Mouse (Mus musculus) myocyte (in vitro differentiated cells): ENCODE results near the gene Bud13. TPM values are rescaled to one million over a fixed set of nuclear protein-coding genes. Genes with fewer than 3 reads are reported as not detected.
"Not testable (repeated sequence)": the region's sequence is repeated elsewhere in the genome, so short reads cannot be mapped to it uniquely, and the experiment has no call there.

Experiments
- H3K27me3 ChIP-seq: one replicate; pipeline ENCODE4 v1.6.1; 2011; ENCODE audit not compliant: control insufficient read depth, insufficient read depth, insufficient read length
- H3K36me3 ChIP-seq: one replicate; pipeline ENCODE4 v1.6.1; 2011; ENCODE audit not compliant: control insufficient read depth, insufficient read depth
- H3K4me2 ChIP-seq: one replicate; pipeline ENCODE4 v1.6.1; 2011; ENCODE audit warnings: low read depth, control low read depth
- H3K4me3 ChIP-seq: one replicate; pipeline ENCODE4 v1.5.1; 2011; ENCODE audit warnings: mild to moderate bottlenecking, control low read depth, moderate library complexity
- H3K79me2 ChIP-seq: one replicate; pipeline ENCODE4 v1.6.1; 2011; ENCODE audit not compliant: control insufficient read depth, insufficient read depth
- H3ac ChIP-seq: one replicate; pipeline ENCODE4 v1.6.1; 2011; ENCODE audit not compliant: control insufficient read depth, insufficient read length
- CEBPB ChIP-seq: IDR thresholded peaks from 2 replicates; pipeline ENCODE4 v1.6.1; 2011; ENCODE audit warnings: mild to moderate bottlenecking, moderate library complexity; ENCODE audit not compliant: poor library complexity, insufficient read depth, severe bottlenecking
- E2F4 ChIP-seq: IDR thresholded peaks from one replicate; pipeline ENCODE4 v1.6.1; 2011; ENCODE audit warnings: mild to moderate bottlenecking, control low read depth, moderate library complexity; ENCODE audit not compliant: insufficient read depth
- MAX ChIP-seq: IDR thresholded peaks from one replicate; pipeline ENCODE4 v1.6.1; 2011; ENCODE audit warnings: low read depth, mild to moderate bottlenecking, control low read depth
- MYOD1 ChIP-seq, 3 experiments: IDR thresholded peaks; one replicate each; pipeline ENCODE4 v1.6.1; 2011; ENCODE audit warnings: control low read depth in 2 of 3, low read depth in 2 of 3, mild to moderate bottlenecking in 2 of 3, moderate library complexity in 1 of 3; ENCODE audit not compliant: insufficient read length in 2 of 3, control insufficient read depth in 1 of 3
- MYOG ChIP-seq, 3 experiments: IDR thresholded peaks; one replicate each; pipeline ENCODE4 v1.6.1; 2011; ENCODE audit warnings: control low read depth in 2 of 3, low read depth in 2 of 3, mild to moderate bottlenecking in 2 of 3; ENCODE audit not compliant: insufficient read length in 2 of 3, control insufficient read depth in 1 of 3, insufficient read depth in 1 of 3
- POLR2A ChIP-seq: IDR thresholded peaks from one replicate; pipeline ENCODE4 v1.6.1; 2011; ENCODE audit warnings: low read depth, mild to moderate bottlenecking, control low read depth, moderate library complexity; ENCODE audit not compliant: insufficient read length
- POLR2AphosphoS2 ChIP-seq: IDR thresholded peaks from one replicate; pipeline ENCODE4 v1.6.1; 2011; ENCODE audit warnings: low read depth, control low read depth; ENCODE audit not compliant: insufficient read length
- REST ChIP-seq: IDR thresholded peaks from one replicate; pipeline ENCODE4 v1.6.1; 2011; ENCODE audit warnings: mild to moderate bottlenecking, control low read depth, moderate library complexity; ENCODE audit not compliant: insufficient read depth, insufficient read length
- SRF ChIP-seq: IDR thresholded peaks from one replicate; pipeline ENCODE4 v1.6.1; 2011; ENCODE audit warnings: low read depth; ENCODE audit not compliant: control insufficient read depth, insufficient read length
- TCF12 ChIP-seq: IDR thresholded peaks from one replicate; pipeline ENCODE4 v1.6.1; 2011; ENCODE audit warnings: mild to moderate bottlenecking, control low read depth; ENCODE audit not compliant: poor library complexity, insufficient read depth, severe bottlenecking
- TCF3 ChIP-seq: IDR thresholded peaks from one replicate; pipeline ENCODE4 v1.6.1; 2011; ENCODE audit warnings: low read depth, control low read depth; ENCODE audit not compliant: insufficient read length
- USF1 ChIP-seq: IDR thresholded peaks from one replicate; pipeline ENCODE4 v1.6.1; 2011; ENCODE audit warnings: low read depth, mild to moderate bottlenecking, control low read depth, moderate library complexity
- polyA plus RNA-seq: library from polyadenylated mRNA; unstranded; fragments of >200 nt; fragmentation: generic; extraction: Trizol; gene quantifications from one replicate; pipeline ENCODE4 v1.2.1, GENCODE M21; 2012; ENCODE audit warnings: missing spikeins

Gene Bud13
- polyA plus RNA-seq, 1 experiment: 9.5 TPM

DNA sequence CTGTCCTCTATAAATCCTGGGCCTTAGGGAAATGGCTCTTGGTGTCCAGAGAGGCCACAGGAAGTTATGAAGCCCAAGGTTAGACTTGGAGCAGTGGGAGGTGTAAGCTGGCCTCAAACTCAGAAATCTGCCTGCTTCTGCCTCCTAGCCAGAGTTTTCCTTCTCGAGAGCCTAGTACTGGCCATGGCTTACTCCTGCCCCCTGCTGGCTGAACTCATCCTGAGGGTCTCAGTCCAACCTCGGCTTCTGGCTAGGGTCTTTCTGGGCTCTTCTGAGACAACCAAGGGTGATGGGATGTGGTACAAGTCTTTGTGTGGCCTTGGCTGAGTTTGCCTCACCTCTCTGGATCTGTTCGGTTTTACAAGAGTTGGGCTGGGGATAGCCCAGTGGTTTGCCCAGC lies 35.1 kb downstream of the Bud13 start:
- Histone ChIP-seq H3K4me3 (no peak overlapping the region), H3K36me3 (no peaks in the 10 kb centered on the region), H3ac (no peak overlapping the region), H3K4me2 (no peak overlapping the region), H3K27me3 (peaks cover 29% of the 10 kb centered on the region), H3K79me2 (no peaks in the 10 kb centered on the region)
- TF ChIP-seq CEBPB: no peak
- TF ChIP-seq MAX: no peak

DNA sequence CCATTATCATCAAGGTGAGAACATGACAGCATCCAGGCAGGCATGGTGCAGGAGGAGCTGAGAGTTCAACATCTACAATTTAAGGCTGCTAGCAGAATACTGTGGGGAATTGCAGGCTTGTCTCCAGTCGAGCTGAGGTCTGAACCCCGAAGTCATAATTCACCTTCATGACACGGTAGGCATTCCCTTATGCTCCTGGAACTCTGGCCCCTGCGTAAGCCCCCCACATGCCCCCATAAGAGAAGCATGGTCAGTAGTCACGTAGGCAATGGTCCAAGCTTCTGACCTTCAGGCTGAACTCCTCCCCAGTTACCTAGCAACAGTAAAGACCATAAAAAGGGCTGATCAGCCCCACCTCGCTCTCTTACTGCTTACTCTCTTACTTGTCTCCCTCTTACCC lies 37.1 kb downstream of the Bud13 start, which contains the start of gene 4931429L15Rik:
4931429L15Rik (minus strand) TSS at position 101 of the 400 bp plus-strand sequence.
- peaks cover 30% of the 10 kb centered on the region for H3K27me3 ChIP-seq
- H3ac ChIP-seq: not testable (repeated sequence)

DNA sequence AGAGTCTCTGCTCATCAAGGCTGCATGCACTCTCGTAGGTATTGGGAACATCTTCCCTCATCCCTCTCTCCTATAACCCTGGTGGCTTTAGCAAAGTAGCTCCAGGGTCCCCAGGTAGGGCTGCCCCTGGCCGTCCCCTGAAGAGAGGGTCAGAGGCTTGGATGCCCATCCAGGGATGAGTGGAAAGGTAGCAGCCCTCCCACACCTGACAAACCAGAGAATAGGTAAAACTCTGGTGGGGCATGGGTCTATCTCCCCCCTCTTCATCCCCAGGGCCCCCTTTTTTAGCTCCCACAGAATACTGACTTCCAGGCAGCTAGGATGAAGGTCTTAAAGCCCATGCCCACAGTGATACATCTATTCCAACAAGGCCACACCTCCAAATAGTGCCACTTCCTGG lies 37.7 kb downstream of the Bud13 start:
- H3K79me2 ChIP-seq: no peaks in the 10 kb centered on the region
- no peak overlapping the region for H3K4me3 ChIP-seq
- peaks cover 32% of the 10 kb centered on the region for H3K27me3 ChIP-seq
- TF ChIP-seq MYOD1 (IDR thresholded peaks at IDR 0.05; ENCODE audit: control insufficient read depth in 1 of 3, insufficient read length in 2 of 3, low read depth in 2 of 3): no peak
- no peak for TF ChIP-seq CEBPB
- no peak for TF ChIP-seq POLR2A
- TF ChIP-seq REST: no peak
- no peak for TF ChIP-seq USF1
- TF ChIP-seq SRF: no peak
- TF ChIP-seq POLR2AphosphoS2: no peak
- TF ChIP-seq TCF3: no peak
- TF ChIP-seq MAX: no peak
- no peak for TF ChIP-seq TCF12
- TF ChIP-seq E2F4: no peak
- no peak for TF ChIP-seq MYOG (IDR thresholded peaks at IDR 0.05; ENCODE audit: control insufficient read depth in 1 of 3, insufficient read depth in 1 of 3, insufficient read length in 2 of 3, low read depth in 2 of 3)
- H3K4me2 ChIP-seq: no peak overlapping the region
- H3K36me3 ChIP-seq: no peaks in the 10 kb centered on the region
- H3ac ChIP-seq: no peak overlapping the region

More for the DNA sequence above, 37.1 kb downstream of the Bud13 start, which contains the start of gene 4931429L15Rik:
- not testable (repeated sequence) for H3K4me2 ChIP-seq, H3K4me3 ChIP-seq, H3K79me2 ChIP-seq, H3K36me3 ChIP-seq

DNA sequence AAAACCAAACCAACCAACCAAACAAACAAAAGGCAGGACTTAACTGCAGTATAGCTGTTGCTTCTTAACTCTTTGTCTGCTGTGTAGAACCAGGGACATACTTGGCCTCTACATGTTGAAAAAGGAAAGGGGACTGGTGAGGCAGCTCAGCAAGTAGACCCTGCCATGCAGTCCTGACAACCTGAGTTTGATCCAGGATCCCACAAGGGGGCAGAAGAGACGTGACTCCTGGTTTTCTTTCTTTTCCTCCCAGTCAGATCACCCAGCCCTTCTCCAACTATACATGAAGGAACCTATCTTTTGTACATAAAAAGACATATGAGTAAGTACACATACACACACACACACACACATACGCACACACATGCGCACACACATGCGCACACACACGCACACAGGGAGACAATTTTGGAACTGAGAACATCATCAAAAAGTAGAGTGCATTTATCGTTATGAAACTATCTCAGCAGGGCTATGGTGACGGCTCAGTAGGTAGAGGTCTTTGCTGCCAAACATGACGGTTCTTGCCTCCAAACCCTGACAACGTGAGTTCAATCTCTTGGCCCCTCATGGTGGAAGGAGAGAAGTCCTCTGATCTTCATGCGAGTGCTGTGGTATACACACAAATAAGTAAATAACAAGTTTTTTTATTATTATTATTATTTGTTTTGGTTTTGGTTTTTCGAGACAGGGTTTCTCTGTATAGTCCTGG lies 44.0 kb downstream of the Bud13 start:
- TF ChIP-seq POLR2AphosphoS2: no peak
- TF ChIP-seq TCF12: no peak
- TF ChIP-seq SRF: no peak
- no peak for TF ChIP-seq E2F4
- TF ChIP-seq MAX: no peak
- no peak for TF ChIP-seq MYOD1 (IDR thresholded peaks at IDR 0.05; ENCODE audit: control insufficient read depth in 1 of 3, insufficient read length in 2 of 3, low read depth in 2 of 3)
- no peak for TF ChIP-seq REST
- no peak for TF ChIP-seq CEBPB

DNA sequence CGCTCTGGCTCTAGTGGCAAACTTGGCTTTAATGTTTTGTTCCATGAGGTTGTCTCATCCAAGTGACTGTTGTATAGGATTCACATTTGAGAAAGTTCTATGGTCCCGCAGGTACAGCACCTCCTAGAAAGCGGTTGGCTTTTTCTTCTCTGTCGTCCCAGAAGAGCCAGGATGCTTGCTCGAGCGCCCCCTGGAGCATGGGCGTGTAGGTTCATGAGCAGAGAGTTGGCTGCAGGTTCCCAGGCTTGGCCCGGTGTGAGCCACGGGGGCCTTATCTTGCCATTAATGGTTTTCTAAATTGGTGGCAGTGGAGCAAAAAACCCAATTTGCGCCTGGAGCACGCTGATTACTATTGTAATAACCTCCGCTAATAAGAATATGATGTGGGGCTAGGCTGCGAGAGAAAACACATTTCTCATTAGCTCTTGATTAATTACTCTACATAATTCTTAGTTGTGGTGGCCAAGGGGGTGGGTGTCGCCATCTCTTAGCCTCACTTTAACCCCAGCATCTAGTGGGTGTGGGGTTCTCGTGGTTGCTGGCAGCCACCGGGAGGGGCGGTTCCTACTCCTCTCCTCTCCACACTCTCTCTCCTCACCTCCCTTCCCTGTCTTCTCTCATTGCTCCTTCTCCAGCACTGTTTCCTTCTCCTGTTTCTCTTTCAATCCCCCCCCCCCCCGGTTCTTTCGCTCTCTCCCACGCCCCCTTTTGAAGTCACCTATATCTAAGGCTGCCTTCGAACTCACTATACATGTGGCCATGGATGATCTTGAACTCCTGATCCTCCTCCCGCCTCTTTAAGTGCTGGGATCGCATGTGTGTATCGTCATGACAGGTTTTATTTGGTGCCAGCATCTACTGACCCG lies 45.1 kb downstream of the Bud13 start:
- peaks cover 22% of the 10 kb centered on the region for H3K27me3 ChIP-seq
- no peak overlapping the region for H3ac ChIP-seq
- H3K4me2 ChIP-seq: no peak overlapping the region
- H3K79me2 ChIP-seq: no peaks in the 10 kb centered on the region
- H3K36me3 ChIP-seq: no peaks in the 10 kb centered on the region
- no peak for TF ChIP-seq MYOG (IDR thresholded peaks at IDR 0.05; ENCODE audit: control insufficient read depth in 1 of 3, insufficient read depth in 1 of 3, insufficient read length in 2 of 3, low read depth in 2 of 3)
- no peak for TF ChIP-seq MYOD1 (IDR thresholded peaks at IDR 0.05; ENCODE audit: control insufficient read depth in 1 of 3, insufficient read length in 2 of 3, low read depth in 2 of 3)
- TF ChIP-seq TCF3: no peak
- no peak for TF ChIP-seq MAX
- TF ChIP-seq CEBPB: no peak
- TF ChIP-seq TCF12: no peak
- TF ChIP-seq SRF: no peak
- TF ChIP-seq REST: no peak
- TF ChIP-seq POLR2A: no peak
- TF ChIP-seq USF1: no peak
- no peak for TF ChIP-seq POLR2AphosphoS2
- H3K4me3 ChIP-seq: no peak overlapping the region

More for the DNA sequence above, 44.0 kb downstream of the Bud13 start:
- Histone ChIP-seq H3K4me2 (no peak overlapping the region), H3K4me3 (no peak overlapping the region), H3K79me2 (no peaks in the 10 kb centered on the region), H3K36me3 (no peaks in the 10 kb centered on the region), H3K27me3 (peaks cover 17% of the 10 kb centered on the region), H3ac (no peak overlapping the region)
